Mouse (Mus musculus): ENCODE measurements around the gene Kcnq5. TPM values are rescaled to one million over a fixed set of nuclear protein-coding genes. Genes with fewer than 3 reads are reported as not detected.

Gene Kcnq5
- polyA plus RNA-seq (2015; fragmentation: Nextera tagmentation; extraction: Ambion mirVana) = 1.0 and 1.2 TPM in 2 replicates

- H3K4me3 ChIP-seq (replicated peaks) = peak within 1 kb of the TSS; percentile 70
These were observed at the start of gene Kcnq5 for GRCm38 (mm10) chr1:21961251-21962082. Kcnq5 (minus strand) TSS chr1:21961942.

DNA sequence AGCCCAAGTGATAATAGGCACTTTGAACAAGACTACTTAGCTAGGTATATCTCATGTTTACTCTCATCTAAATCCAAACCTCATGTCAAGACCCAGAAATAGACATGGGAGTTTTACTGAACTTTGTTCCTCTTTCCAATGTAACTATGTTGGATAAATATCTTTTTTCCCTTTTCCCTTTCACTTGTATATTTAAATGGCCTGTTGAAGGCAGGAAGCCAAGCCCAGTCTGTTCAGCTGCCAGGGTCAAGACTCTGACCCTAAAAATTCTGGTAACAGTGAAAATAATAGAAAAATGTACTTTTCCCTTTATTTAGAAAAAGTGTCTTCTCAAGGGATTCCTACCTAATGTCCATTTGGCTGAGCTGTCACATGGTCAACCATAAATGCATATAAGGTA is 18.0 kb upstream of the Kcnq5 start:
- no peaks in the 10 kb centered on the region for H3K4me1 ChIP-seq
- H3K4me3 ChIP-seq (replicated peaks) = no peak overlapping the region
- no peak overlapping the region for H3K9ac ChIP-seq
- no peaks in the 10 kb centered on the region for H3K36me3 ChIP-seq
- no peak overlapping the region for H3K27ac ChIP-seq
- no peak overlapping the region for H3K4me2 ChIP-seq
- H3K27me3 ChIP-seq = no peaks in the 10 kb centered on the region
- ATAC-seq (replicated peaks; ENCODE audit: low FRiP score) = no peak
- H3K9me3 ChIP-seq (replicated peaks) = no peaks in the 10 kb centered on the region

More at GRCm38 (mm10) chr1:21961251-21962082, at the start of gene Kcnq5:
- peak within 1 kb of the TSS; percentile 50 for H3K9ac ChIP-seq
- no peaks in the 10 kb centered on the region for H3K36me3 ChIP-seq
- peaks cover 27% of the 10 kb centered on the region for H3K4me1 ChIP-seq
- no peaks in the 10 kb centered on the region for H3K9me3 ChIP-seq (replicated peaks)
- no peak within 1 kb of the TSS for H3K27ac ChIP-seq
- under 1% methylated on average over 73 of the region's 89 CpGs for WGBS
- ATAC-seq (replicated peaks; ENCODE audit: low FRiP score) = peak; percentile 86
- peaks cover 19% of the 10 kb centered on the region for H3K27me3 ChIP-seq
- peak within 1 kb of the TSS; percentile 99 for H3K4me2 ChIP-seq

DNA sequence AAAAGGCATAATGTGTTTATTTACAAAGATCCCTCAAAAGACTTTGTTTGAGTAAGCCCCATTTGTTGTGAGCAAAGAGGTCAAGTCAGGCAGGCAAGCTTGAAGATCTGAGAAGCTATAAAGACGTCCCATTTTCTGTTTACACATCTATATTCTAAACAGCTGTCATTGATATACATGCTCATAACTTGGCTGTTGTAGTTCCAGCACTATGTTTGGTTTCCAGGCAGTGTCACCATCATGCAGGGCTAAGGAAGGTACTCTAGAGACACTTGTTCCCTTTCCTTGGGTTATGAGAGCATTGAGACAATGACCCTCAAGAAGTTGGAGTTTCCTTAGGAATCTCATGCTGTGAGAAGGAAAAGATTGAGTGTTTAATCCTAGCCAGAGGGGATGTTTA is 17.6 kb upstream of the Kcnq5 start:
- H3K9me3 ChIP-seq (replicated peaks) = no peaks in the 10 kb centered on the region
- H3K36me3 ChIP-seq = no peaks in the 10 kb centered on the region
- 51% methylated on average over 1 of the region's 1 CpGs for WGBS
- H3K4me2 ChIP-seq = no peak overlapping the region
- H3K27me3 ChIP-seq = no peaks in the 10 kb centered on the region
- H3K4me1 ChIP-seq = no peaks in the 10 kb centered on the region
- no peak overlapping the region for H3K27ac ChIP-seq
- H3K4me3 ChIP-seq (replicated peaks) = no peak overlapping the region
- no peak for ATAC-seq (replicated peaks; ENCODE audit: low FRiP score)
- no peak overlapping the region for H3K9ac ChIP-seq

DNA sequence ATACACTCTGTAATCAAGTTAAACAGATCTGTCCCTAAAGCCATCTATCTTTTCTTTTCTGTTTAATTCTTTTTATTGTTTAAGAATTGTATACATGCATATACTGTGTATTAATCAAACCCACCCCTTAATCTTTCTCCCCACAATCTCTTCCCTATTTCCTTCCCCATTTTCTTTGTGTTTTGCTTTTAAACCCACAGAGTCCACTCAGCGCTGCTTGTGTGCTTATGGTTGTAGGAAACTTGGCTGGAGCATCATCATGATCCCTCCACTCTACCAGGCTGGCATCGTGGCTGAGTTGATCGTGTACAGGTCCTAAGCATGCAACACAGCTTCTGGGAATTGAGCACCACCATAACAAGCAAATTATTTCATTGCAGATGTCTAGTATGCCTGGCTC is 12.3 kb upstream of the Kcnq5 start:
- ATAC-seq (replicated peaks; ENCODE audit: low FRiP score) = no peak
- Histone ChIP-seq H3K4me1 (no peaks in the 10 kb centered on the region), H3K9ac (no peak overlapping the region), H3K9me3 (replicated peaks) (no peaks in the 10 kb centered on the region), H3K27me3 (no peaks in the 10 kb centered on the region), H3K27ac (no peak overlapping the region), H3K36me3 (no peaks in the 10 kb centered on the region), H3K4me3 (replicated peaks) (no peak overlapping the region), H3K4me2 (no peak overlapping the region)
- WGBS = 92% methylated on average over 3 of the region's 3 CpGs

DNA sequence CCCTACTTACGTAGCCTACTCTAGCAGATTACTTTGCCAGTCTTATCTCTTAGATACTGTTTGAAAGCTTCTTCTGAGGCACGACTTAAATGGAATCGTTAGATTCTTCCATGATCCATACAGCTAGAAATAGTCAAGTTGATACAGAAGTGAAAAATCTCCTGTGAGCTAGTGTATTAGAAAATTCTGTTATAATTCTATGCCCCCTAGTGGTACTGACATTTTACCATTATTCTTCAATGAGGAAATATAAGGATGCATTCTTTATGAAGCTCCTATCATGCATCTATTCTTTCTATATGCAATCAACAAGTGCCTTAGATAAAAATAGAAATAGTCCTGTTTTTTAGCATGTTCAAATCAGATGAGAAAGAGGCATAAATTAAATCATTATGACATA is 5.4 kb upstream of the Kcnq5 start:
- ATAC-seq (replicated peaks; ENCODE audit: low FRiP score) = no peak
- H3K4me1 ChIP-seq = peaks cover 10% of the 10 kb centered on the region
- no peak overlapping the region for H3K4me2 ChIP-seq
- H3K27ac ChIP-seq = no peak overlapping the region
- H3K4me3 ChIP-seq (replicated peaks) = no peak overlapping the region
- no peaks in the 10 kb centered on the region for H3K9me3 ChIP-seq (replicated peaks)
- no peaks in the 10 kb centered on the region for H3K36me3 ChIP-seq
- no peak overlapping the region for H3K9ac ChIP-seq
- peaks cover 10% of the 10 kb centered on the region; the same call in 1 of the 2 replicates for H3K27me3 ChIP-seq
- WGBS = 79% methylated on average over 3 of the region's 3 CpGs

GRCm38 (mm10) chr1:21962896-21963864 is 1.4 kb upstream of the Kcnq5 start:
- H3K4me2 ChIP-seq = 0 out of 2 replicates have a peak overlapping the region, but pooled peaks have one; percentile 7
- no peak overlapping the region for H3K4me3 ChIP-seq (replicated peaks)
- H3K27ac ChIP-seq = no peak overlapping the region
- H3K36me3 ChIP-seq = no peaks in the 10 kb centered on the region
- H3K4me1 ChIP-seq = peaks cover 27% of the 10 kb centered on the region
- 40% methylated on average over 16 of the region's 16 CpGs for WGBS
- H3K9ac ChIP-seq = no peak overlapping the region
- no peaks in the 10 kb centered on the region for H3K9me3 ChIP-seq (replicated peaks)
- peaks cover 19% of the 10 kb centered on the region for H3K27me3 ChIP-seq
- no peak for ATAC-seq (replicated peaks; ENCODE audit: low FRiP score)

DNA sequence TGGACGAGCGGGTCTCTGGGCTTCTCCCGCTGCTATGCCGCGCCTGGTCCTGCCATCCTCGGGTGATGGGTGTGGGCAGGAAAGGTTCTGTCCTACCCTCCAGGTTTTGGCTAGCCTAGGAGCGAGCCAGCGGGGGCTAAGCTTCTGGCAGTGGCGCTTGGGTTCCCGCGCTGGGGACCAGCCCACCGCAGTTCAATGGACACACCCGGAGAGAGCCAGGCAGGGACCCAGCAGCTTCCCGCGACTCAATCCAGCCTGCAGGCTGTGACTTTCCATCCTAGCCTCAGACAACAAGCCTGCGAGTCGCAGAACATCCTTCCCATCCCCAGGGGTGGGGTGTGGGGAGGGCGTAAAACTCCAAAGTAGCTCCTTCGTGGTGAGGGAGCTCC is 335 bp upstream of the Kcnq5 start:
- H3K4me3 ChIP-seq (replicated peaks) = peak overlapping the region; percentile 70
- peak; percentile 43 for ATAC-seq (replicated peaks; ENCODE audit: low FRiP score)
- WGBS = 0% methylated on average over 19 of the region's 19 CpGs

DNA sequence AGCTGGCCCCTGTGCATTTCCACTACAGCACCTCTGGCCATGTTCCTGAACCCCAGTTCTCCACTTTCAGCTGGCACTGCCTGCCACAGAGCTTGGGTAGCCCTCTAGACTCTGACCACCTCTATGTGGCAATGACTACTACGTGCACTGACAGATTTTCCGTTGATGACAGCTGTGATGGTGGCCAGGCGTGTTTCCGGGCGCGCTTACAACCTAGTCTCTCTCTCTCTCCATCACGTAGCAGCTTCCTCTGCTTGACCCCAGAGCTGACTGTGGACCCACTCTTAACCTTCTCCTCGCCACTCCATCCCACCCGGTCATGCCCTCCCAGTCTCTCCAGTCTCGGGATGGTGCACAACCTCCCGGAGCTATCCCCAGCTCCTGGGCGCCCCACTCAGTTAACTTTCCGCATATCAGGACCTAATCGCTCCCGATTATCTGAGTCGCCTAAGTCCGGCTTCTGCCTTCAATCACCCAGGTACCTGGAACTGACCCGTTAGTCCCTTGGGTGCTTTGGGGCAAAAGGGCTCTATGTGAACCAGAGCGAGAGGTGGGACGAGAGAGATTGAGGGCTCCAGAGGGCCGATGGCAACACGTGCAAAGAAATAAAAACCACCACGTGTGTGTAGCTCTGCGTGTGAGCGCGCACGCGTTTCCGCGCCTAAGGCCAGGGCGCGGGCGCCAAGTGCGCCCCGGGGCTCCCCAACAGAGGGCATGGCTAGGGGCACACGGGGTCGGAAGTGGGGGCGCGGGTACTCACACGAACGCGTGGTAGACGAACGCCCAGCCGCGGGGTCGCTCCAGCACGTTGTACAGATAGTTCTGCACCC is 1.1 kb downstream of the Kcnq5 start:
- no peak overlapping the region for H3K27ac ChIP-seq
- peaks cover 27% of the 10 kb centered on the region for H3K4me1 ChIP-seq
- peak overlapping the region; percentile 50 for H3K9ac ChIP-seq
- peak overlapping the region; percentile 70 for H3K4me3 ChIP-seq (replicated peaks)
- peak; percentile 61 for ATAC-seq (replicated peaks; ENCODE audit: low FRiP score)
- no peaks in the 10 kb centered on the region for H3K36me3 ChIP-seq
- peak overlapping the region; percentile 99 for H3K4me2 ChIP-seq
- WGBS = under 1% methylated on average over 48 of the region's 48 CpGs
- peaks cover 19% of the 10 kb centered on the region for H3K27me3 ChIP-seq
- no peaks in the 10 kb centered on the region for H3K9me3 ChIP-seq (replicated peaks)

More for the DNA sequence above, 335 bp upstream of the Kcnq5 start:
- Histone ChIP-seq H3K9ac (peak overlapping the region; percentile 50), H3K4me2 (peak overlapping the region; percentile 99), H3K27me3 (peaks cover 19% of the 10 kb centered on the region), H3K27ac (no peak overlapping the region), H3K9me3 (replicated peaks) (no peaks in the 10 kb centered on the region), H3K4me1 (peaks cover 27% of the 10 kb centered on the region), H3K36me3 (no peaks in the 10 kb centered on the region)

- no peak overlapping the region for H3K9ac ChIP-seq
- H3K27ac ChIP-seq = no peak overlapping the region
- H3K4me3 ChIP-seq (replicated peaks) = peak overlapping the region; percentile 70
- no peaks in the 10 kb centered on the region for H3K9me3 ChIP-seq (replicated peaks)
- WGBS = 16% methylated on average over 8 of the region's 8 CpGs
- H3K36me3 ChIP-seq = no peaks in the 10 kb centered on the region
- no peak for ATAC-seq (replicated peaks; ENCODE audit: low FRiP score)
- peak overlapping the region; percentile 99 for H3K4me2 ChIP-seq
- H3K27me3 ChIP-seq = peaks cover 19% of the 10 kb centered on the region
- H3K4me1 ChIP-seq = peaks cover 27% of the 10 kb centered on the region
These were observed 2.0 kb downstream of the Kcnq5 start for GRCm38 (mm10) chr1:21959648-21960285.

- Histone ChIP-seq H3K9me3 (replicated peaks) (no peaks in the 10 kb centered on the region), H3K4me3 (replicated peaks) (no peak overlapping the region), H3K27ac (no peak overlapping the region), H3K4me2 (no peak overlapping the region), H3K27me3 (peaks cover 16% of the 10 kb centered on the region), H3K9ac (no peak overlapping the region), H3K4me1 (peaks cover 23% of the 10 kb centered on the region), H3K36me3 (no peaks in the 10 kb centered on the region)
- ATAC-seq (replicated peaks; ENCODE audit: low FRiP score) = no peak
- 41% methylated on average over 4 of the region's 4 CpGs for WGBS
These were observed 3.7 kb downstream of the Kcnq5 start for GRCm38 (mm10) chr1:21958013-21958412.

GRCm38 (mm10) chr1:21940831-21941230 is 20.9 kb downstream of the Kcnq5 start:
- 69% methylated on average over 4 of the region's 4 CpGs for WGBS
- H3K4me3 ChIP-seq (replicated peaks) = no peak overlapping the region
- H3K9ac ChIP-seq = no peak overlapping the region
- H3K27ac ChIP-seq = no peak overlapping the region
- ATAC-seq (replicated peaks; ENCODE audit: low FRiP score) = no peak
- H3K27me3 ChIP-seq = no peaks in the 10 kb centered on the region
- no peaks in the 10 kb centered on the region for H3K9me3 ChIP-seq (replicated peaks)
- H3K4me2 ChIP-seq = no peak overlapping the region
- H3K4me1 ChIP-seq = no peaks in the 10 kb centered on the region
- no peaks in the 10 kb centered on the region for H3K36me3 ChIP-seq

Data from kidney, embryonic 15.5 days (tissue).